Mouse (Mus musculus): ENCODE data around the gene Nfkbia. TPM values are rescaled to one million over a fixed set of nuclear protein-coding genes. Genes with fewer than 3 reads are reported as not detected.

Gene Nfkbia
- polyA plus RNA-seq, 1 experiment from 2014 or later = 40.4 TPM

- Histone ChIP-seq H3K4me3 (no peak overlapping the region), H3K9me3 (no peaks in the 10 kb centered on the region), H3K27ac (replicated peaks) (no peak overlapping the region), H3K27me3 (no peaks in the 10 kb centered on the region), H3K4me1 (peaks cover 14% of the 10 kb centered on the region), H3K4me2 (replicated peaks) (no peak overlapping the region), H3K9ac (replicated peaks) (no peak overlapping the region), H3K36me3 (peaks cover 30% of the 10 kb centered on the region)
- no peak for ATAC-seq (ENCODE audit: low FRiP score, low read depth)
- WGBS = 90% methylated on average over 13 of the region's 13 CpGs
Measured at GRCm38 (mm10) chr12:55488661-55489447, 3.6 kb downstream of the Nfkbia start.

DNA sequence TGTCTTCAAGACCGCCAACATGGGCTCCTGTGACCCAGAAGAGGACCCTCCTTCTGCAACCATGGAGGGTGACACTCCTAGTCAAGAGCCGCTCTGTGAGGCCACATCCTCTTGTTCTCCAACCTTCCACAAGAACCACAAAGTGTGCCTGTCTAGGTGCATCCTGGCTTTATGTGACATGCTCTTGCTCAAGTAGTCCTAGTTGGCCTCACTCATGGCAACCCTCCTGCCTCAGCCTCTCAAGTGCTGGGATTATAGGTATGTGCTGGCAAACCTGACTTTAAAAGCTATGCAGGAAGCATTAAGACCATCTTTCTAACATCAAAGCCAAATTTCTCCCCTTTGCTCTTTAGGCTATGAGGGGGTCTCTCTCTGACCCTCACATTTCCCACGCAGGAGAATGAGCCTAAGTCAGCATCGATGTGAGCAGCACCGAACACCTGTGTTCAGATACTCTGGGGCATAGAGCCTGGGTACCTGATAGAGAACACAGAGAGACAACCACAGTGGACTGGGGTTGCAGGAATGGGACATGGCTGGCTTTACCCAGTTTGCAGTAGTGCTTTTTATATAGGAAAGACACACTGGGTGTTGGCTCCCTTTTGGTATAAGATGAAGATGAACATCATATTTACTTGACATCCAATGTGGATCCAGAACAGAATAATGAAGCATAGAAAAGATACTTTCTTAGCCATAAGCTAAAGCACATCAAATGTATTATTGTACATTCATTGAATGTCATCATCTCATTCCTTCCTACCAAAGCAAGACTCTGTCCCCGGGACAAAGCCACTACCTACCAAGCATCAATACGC lies 4.4 kb downstream of the Nfkbia start:
- WGBS = 98% methylated on average over 7 of the region's 7 CpGs

GRCm38 (mm10) chr12:55486923-55487674 lies 5.3 kb downstream of the Nfkbia start:
- 77% methylated on average over 18 of the region's 18 CpGs for WGBS

More for the DNA sequence above, 4.4 kb downstream of the Nfkbia start:
- Histone ChIP-seq H3K4me1 (peaks cover 10% of the 10 kb centered on the region), H3K36me3 (peaks cover 30% of the 10 kb centered on the region), H3K9ac (replicated peaks) (no peak overlapping the region), H3K4me3 (no peak overlapping the region), H3K27ac (replicated peaks) (no peak overlapping the region), H3K4me2 (replicated peaks) (no peak overlapping the region), H3K27me3 (no peaks in the 10 kb centered on the region), H3K9me3 (no peaks in the 10 kb centered on the region)
- no peak for ATAC-seq (ENCODE audit: low FRiP score, low read depth)

GRCm38 (mm10) chr12:55484800-55485199 lies 7.6 kb downstream of the Nfkbia start:
- 93% methylated on average over 6 of the region's 6 CpGs for WGBS
- no peaks in the 10 kb centered on the region for H3K9me3 ChIP-seq
- no peak overlapping the region for H3K4me2 ChIP-seq (replicated peaks)
- H3K27ac ChIP-seq (replicated peaks) = no peak overlapping the region
- H3K27me3 ChIP-seq = no peaks in the 10 kb centered on the region
- no peak for ATAC-seq (ENCODE audit: low FRiP score, low read depth)
- peaks cover 19% of the 10 kb centered on the region for H3K36me3 ChIP-seq
- H3K4me1 ChIP-seq = no peaks in the 10 kb centered on the region
- no peak overlapping the region for H3K4me3 ChIP-seq
- H3K9ac ChIP-seq (replicated peaks) = no peak overlapping the region

More at GRCm38 (mm10) chr12:55486923-55487674, 5.3 kb downstream of the Nfkbia start:
- H3K27me3 ChIP-seq = no peaks in the 10 kb centered on the region
- H3K4me2 ChIP-seq (replicated peaks) = no peak overlapping the region
- H3K4me1 ChIP-seq = peaks cover 6% of the 10 kb centered on the region; the same call in 1 of the 2 replicates
- no peak overlapping the region for H3K4me3 ChIP-seq
- H3K36me3 ChIP-seq = peaks cover 30% of the 10 kb centered on the region
- no peak for ATAC-seq (ENCODE audit: low FRiP score, low read depth)
- H3K27ac ChIP-seq (replicated peaks) = no peak overlapping the region
- H3K9ac ChIP-seq (replicated peaks) = no peak overlapping the region
- H3K9me3 ChIP-seq = no peaks in the 10 kb centered on the region

DNA sequence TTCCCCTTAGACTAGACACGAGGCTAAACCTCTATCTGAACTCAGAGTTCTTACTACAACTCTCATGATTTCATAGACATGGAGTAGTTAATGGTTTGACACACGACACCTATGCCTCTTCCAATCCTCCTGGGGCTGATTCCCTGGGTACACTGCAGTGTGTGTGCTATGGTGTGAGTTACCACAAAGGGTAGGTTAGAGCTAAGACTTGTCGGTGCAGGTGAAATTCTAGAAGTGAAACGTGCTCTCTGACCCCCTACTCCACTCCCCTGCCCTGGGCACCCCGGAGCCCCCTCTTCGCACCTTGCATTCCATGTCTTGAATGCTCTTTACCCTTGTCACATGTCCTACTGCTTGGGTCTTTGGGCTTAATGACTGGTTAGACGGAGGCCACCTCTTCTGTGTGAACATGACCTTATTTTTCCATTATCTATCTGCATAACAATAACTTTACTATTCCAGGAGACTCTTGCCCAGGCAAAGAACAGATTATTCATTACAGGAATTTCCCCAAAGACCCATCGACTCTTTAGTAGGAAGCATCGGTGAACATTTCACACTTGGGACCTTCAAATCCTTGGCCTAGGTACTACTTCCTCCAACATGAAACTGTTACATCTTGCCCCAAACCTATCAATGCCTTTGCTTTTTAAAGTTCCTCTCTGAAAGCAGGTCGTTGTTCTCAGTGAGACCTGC lies 8.2 kb downstream of the Nfkbia start:
- H3K27ac ChIP-seq (replicated peaks) = no peak overlapping the region
- H3K4me2 ChIP-seq (replicated peaks) = no peak overlapping the region
- H3K9ac ChIP-seq (replicated peaks) = no peak overlapping the region
- no peaks in the 10 kb centered on the region for H3K9me3 ChIP-seq
- no peak overlapping the region for H3K4me3 ChIP-seq
- ATAC-seq (ENCODE audit: low FRiP score, low read depth) = no peak
- no peaks in the 10 kb centered on the region for H3K4me1 ChIP-seq
- 76% methylated on average over 10 of the region's 10 CpGs for WGBS
- H3K27me3 ChIP-seq = no peaks in the 10 kb centered on the region
- H3K36me3 ChIP-seq = peaks cover 16% of the 10 kb centered on the region

GRCm38 (mm10) chr12:55483591-55483990 lies 8.9 kb downstream of the Nfkbia start:
- WGBS = 72% methylated on average over 5 of the region's 5 CpGs
- H3K27me3 ChIP-seq = no peaks in the 10 kb centered on the region

DNA sequence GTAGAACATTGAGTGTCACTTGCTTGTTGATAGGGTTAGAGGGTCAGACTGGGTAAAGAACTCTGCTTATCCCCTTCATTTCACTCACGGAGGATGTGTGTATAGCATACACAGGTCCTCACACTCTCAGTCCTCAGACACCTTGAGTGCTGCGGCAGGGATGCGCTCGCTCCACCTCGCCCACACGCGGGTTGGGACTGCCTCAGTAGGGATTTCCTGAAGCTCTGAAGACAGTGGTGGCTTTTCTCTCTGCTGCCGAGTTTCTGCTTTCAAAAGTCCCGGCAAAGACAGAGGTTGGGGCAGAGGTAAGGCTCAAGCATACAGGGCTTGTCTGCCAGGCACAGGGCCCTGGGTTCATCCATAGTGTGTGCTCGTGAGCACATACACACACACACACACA lies 9.7 kb downstream of the Nfkbia start:
- no peak for ATAC-seq (ENCODE audit: low FRiP score, low read depth)

More at GRCm38 (mm10) chr12:55483591-55483990, 8.9 kb downstream of the Nfkbia start:
- no peak for ATAC-seq (ENCODE audit: low FRiP score, low read depth)
- no peak overlapping the region for H3K4me3 ChIP-seq
- no peaks in the 10 kb centered on the region for H3K9me3 ChIP-seq
- H3K27ac ChIP-seq (replicated peaks) = no peak overlapping the region
- no peak overlapping the region for H3K9ac ChIP-seq (replicated peaks)
- H3K4me1 ChIP-seq = no peaks in the 10 kb centered on the region
- H3K4me2 ChIP-seq (replicated peaks) = no peak overlapping the region
- peaks cover 10% of the 10 kb centered on the region for H3K36me3 ChIP-seq

DNA sequence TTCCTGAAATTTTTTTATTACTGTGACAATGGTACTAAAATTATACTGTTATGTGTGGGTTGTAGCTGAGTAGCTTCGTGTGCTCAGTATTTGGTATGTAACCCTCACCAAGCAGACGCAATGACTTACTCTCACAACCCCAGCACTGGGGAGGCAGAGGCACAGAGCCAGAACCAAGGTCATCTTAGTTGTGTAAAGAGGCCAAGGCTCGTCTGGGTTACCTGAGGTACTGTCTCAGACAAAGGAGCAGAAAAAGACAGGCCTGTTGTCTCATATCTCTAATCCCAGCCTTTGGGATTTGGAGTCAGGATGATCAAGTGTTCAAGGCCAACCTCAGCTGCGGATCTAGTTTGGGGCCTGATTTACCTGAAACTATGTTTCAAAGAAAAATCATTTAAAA lies 10.7 kb downstream of the Nfkbia start:
- H3K4me1 ChIP-seq = no peaks in the 10 kb centered on the region
- H3K27me3 ChIP-seq = no peaks in the 10 kb centered on the region
- H3K4me3 ChIP-seq = no peak overlapping the region
- no peak for ATAC-seq (ENCODE audit: low FRiP score, low read depth)
- H3K27ac ChIP-seq (replicated peaks) = no peak overlapping the region
- WGBS = 79% methylated on average over 4 of the region's 4 CpGs
- H3K9ac ChIP-seq (replicated peaks) = no peak overlapping the region
- no peaks in the 10 kb centered on the region for H3K36me3 ChIP-seq
- H3K4me2 ChIP-seq (replicated peaks) = no peak overlapping the region
- H3K9me3 ChIP-seq = no peaks in the 10 kb centered on the region

More for the DNA sequence above, 9.7 kb downstream of the Nfkbia start:
- Histone ChIP-seq H3K27ac (replicated peaks) (no peak overlapping the region), H3K4me1 (no peaks in the 10 kb centered on the region), H3K4me3 (no peak overlapping the region), H3K9me3 (no peaks in the 10 kb centered on the region), H3K27me3 (no peaks in the 10 kb centered on the region), H3K4me2 (replicated peaks) (no peak overlapping the region), H3K9ac (replicated peaks) (no peak overlapping the region), H3K36me3 (peaks cover 1% of the 10 kb centered on the region; the same call in 1 of the 2 replicates)
- WGBS = 78% methylated on average over 9 of the region's 10 CpGs

DNA sequence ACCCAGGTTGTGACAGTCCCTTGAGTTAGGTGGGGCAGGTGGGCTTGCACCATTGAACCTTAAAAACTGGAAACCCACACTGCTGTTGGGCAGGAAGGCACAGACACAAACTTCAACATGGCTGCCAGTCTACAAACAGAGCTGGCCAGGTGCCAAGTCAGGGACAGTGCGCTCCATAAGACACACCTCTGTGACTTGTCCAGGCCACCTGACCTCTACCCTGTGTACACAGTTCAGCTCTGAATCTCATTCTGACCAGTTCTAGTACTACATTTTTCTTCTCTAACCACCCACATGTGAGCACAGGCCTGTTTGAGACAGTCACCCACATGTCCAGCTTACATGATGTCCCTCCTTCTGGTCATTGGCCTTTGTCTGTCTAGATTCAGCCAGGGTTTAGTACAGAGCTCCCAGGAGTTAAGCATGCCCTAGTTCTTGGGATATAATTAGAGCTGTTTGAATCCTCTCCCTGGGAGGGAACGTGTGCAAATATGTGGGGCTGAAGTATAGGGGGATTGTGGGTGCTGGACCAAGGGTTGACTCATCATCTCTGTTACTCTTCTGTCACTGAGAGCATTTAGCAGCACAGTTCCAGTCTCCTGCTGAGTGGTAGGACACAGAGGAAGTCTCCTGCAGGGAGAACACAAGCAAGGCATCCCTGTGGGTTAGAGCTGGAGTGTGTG lies 11.8 kb downstream of the Nfkbia start:
- Histone ChIP-seq H3K4me3 (no peak overlapping the region), H3K9ac (replicated peaks) (no peak overlapping the region), H3K27ac (replicated peaks) (no peak overlapping the region), H3K4me1 (no peaks in the 10 kb centered on the region), H3K27me3 (no peaks in the 10 kb centered on the region), H3K4me2 (replicated peaks) (no peak overlapping the region), H3K36me3 (no peaks in the 10 kb centered on the region), H3K9me3 (no peaks in the 10 kb centered on the region)
- WGBS = 91% methylated on average over 2 of the region's 2 CpGs
- no peak for ATAC-seq (ENCODE audit: low FRiP score, low read depth)

GRCm38 (mm10) chr12:55478901-55479300 lies 13.5 kb downstream of the Nfkbia start:
- Histone ChIP-seq H3K4me1 (0 out of 2 replicates have a peak, but pooled peaks cover under 1% of the 10 kb centered on the region), H3K27ac (replicated peaks) (no peak overlapping the region), H3K4me2 (replicated peaks) (no peak overlapping the region), H3K27me3 (no peaks in the 10 kb centered on the region), H3K9me3 (no peaks in the 10 kb centered on the region), H3K9ac (replicated peaks) (no peak overlapping the region), H3K36me3 (no peaks in the 10 kb centered on the region), H3K4me3 (no peak overlapping the region)
- whole genome bisulfite sequencing = 78% methylated on average over 3 of the region's 3 CpGs
- no peak for ATAC-seq (ENCODE audit: low FRiP score, low read depth)

DNA sequence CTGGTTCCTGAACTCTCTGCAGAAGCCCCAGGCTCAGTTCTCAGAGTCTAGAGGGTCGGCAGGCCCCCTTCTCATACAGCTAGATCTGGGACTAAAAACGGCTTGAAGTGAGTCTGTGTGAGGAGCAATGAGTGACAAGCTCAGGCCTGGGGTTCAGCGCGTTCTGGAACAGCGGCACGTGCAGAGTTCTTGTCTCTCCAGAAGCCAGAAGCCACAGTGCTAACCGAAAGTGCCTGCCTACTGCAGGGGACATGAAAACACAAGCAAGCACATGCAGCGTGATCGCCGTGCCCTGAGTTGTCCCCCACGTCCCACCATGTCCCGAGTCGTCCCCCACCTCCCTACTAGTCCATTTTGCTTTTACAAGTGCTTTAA lies 18.3 kb downstream of the Nfkbia start:
- WGBS = 85% methylated on average over 13 of the region's 13 CpGs
- ATAC-seq (ENCODE audit: low FRiP score, low read depth) = no peak
- Histone ChIP-seq H3K9ac (replicated peaks) (no peak overlapping the region), H3K4me1 (peaks cover 9% of the 10 kb centered on the region; the same call in 1 of the 2 replicates), H3K27ac (replicated peaks) (no peak overlapping the region), H3K27me3 (0 out of 2 replicates have a peak, but pooled peaks cover 8% of the 10 kb centered on the region), H3K4me2 (replicated peaks) (no peak overlapping the region), H3K9me3 (no peaks in the 10 kb centered on the region), H3K4me3 (no peak overlapping the region), H3K36me3 (no peaks in the 10 kb centered on the region)
